14 mouse cellular contexts compared by ENCODE assay signal in the genomic region with DNA sequence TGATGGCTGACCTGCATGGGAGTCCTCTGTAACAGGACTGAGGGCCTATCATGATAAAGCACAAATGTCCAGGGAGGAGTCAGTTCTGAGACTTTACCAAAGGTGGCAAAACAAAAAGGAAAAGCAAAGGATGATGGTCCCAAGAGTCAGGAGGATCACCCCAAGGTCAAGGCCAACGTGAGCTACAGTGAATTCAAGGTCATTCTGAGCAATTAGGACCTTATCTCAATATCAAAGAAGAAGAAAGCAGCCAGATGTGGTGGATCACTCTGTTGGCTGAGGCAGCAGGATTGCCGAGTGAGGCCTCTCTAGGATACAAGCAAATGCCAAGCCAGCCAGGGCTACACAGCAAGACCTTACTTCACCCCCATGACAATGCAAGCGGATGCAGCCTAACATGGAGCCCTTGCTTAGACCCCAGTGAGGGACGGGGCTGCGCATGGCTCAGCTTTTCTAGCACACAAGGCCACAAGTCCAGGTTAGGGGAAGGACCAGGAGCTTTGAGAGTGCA. TPM values are rescaled to one million over a fixed set of nuclear protein-coding genes. Genes with fewer than 3 reads are reported as not detected.
DNase-seq lines count a peak whose midpoint lies in the region; ATAC-seq and TF ChIP-seq lines count a peak whose summit lies in the region.
"Had no signal": no experiment of that assay in that cellular context is flagged by ENCODE, and none has a peak within 500 bp of the region (broad histone marks: within the 10 kb centered on the region; RNA-seq: fewer than 3 reads in every experiment).

No protein-coding gene starts in this region.

- no peak for TF ChIP-seq CTCF in kidney, postnatal 0 days (IDR thresholded peaks at IDR 0.05; ENCODE audit: low read depth)

- no peak overlapping the region for H3K4me3 ChIP-seq in kidney, postnatal 0 days (replicated peaks; ENCODE audit: low read depth, low read length)
- H3K4me3 ChIP-seq in liver, embryonic 15.5 days (replicated peaks): no peak overlapping the region
- H3K4me3 ChIP-seq: forebrain, embryonic 10.5 days had no signal

- no peak overlapping the region for H3K9ac ChIP-seq in kidney, postnatal 0 days (ENCODE audit: low read depth, low read length)
- H3K9ac ChIP-seq in liver, embryonic 15.5 days: peak overlapping the region; percentile 10; the same call in 1 of the 2 replicates

- H3K27ac ChIP-seq in kidney, postnatal 0 days: peak overlapping the region; percentile 97
- H3K27ac ChIP-seq in liver, embryonic 15.5 days (replicated peaks): peak overlapping the region; percentile 46; the same call in 1 of the 2 replicates
- H3K27ac ChIP-seq: macrophage had no signal

- WGBS in kidney, postnatal 0 days: 58% methylated on average over 5 of the region's 5 CpGs
- 63% methylated on average over 5 of the region's 5 CpGs for WGBS in liver, embryonic 15.5 days (ENCODE audit: insufficient replicate concordance)

- no peaks in the 10 kb centered on the region for H3K9me3 ChIP-seq in kidney, postnatal 0 days (replicated peaks; ENCODE audit: low read length)
- no peaks in the 10 kb centered on the region for H3K9me3 ChIP-seq in liver, embryonic 15.5 days (replicated peaks)
- H3K9me3 ChIP-seq: forebrain, embryonic 10.5 days had no signal

- no peaks in the 10 kb centered on the region for H3K27me3 ChIP-seq in kidney, postnatal 0 days (ENCODE audit: insufficient read depth, low read length)
- H3K27me3 ChIP-seq in liver, embryonic 15.5 days: no peaks in the 10 kb centered on the region

- peak; percentile 37 for DNase-seq in adrenal gland, postnatal 10 days
- no peak for DNase-seq in adrenal gland, postnatal 4 days (ENCODE audit: low spot score in 2 of 2)
- no peak for DNase-seq in kidney, postnatal 0 days (ENCODE audit: low spot score)
- DNase-seq in kidney, adult 11 months: no peak
- peak; percentile 93 for DNase-seq in R1 (ENCODE audit: low read depth, low spot score)
- DNase-seq in embryo, embryonic 9.5 days (ENCODE audit: extremely low spot score): no peak
- DNase-seq: heart, postnatal 4 days; right cerebral cortex, postnatal 4 days had no signal

- H3K4me2 ChIP-seq in kidney, postnatal 0 days (ENCODE audit: low read length): no peak overlapping the region
- H3K4me2 ChIP-seq in liver, embryonic 15.5 days: no peak overlapping the region

- peaks cover 64% of the 10 kb centered on the region for H3K4me1 ChIP-seq in kidney, postnatal 0 days (replicated peaks; ENCODE audit: insufficient read depth, low read length)
- H3K4me1 ChIP-seq in liver, embryonic 15.5 days (replicated peaks): peaks cover 100% of the 10 kb centered on the region

- ATAC-seq in kidney, postnatal 0 days (replicated peaks; ENCODE audit: low FRiP score, low read depth): no peak
- ATAC-seq in liver, embryonic 15.5 days (ENCODE audit: insufficient read depth): no peak
- ATAC-seq in activated CD4-positive, CD25-positive, alpha-beta regulatory T cell, adult 4 months: no peak

- H3K36me3 ChIP-seq in kidney, postnatal 0 days (ENCODE audit: insufficient read depth, low read length): no peaks in the 10 kb centered on the region
- peaks cover 9% of the 10 kb centered on the region; the same call in 1 of the 2 replicates for H3K36me3 ChIP-seq in liver, embryonic 15.5 days (replicated peaks)

RNA-seq across cellular contexts. Expression of a gene that starts 19.3 kb away (rescaled TPM):
- 10 to 100 TPM; 45.5 to 49.6 TPM for total RNA-seq in adrenal gland, postnatal 10 days (2021)
- 10 to 100 TPM; 56.0 to 59.0 TPM for total RNA-seq in adrenal gland, postnatal 4 days (2021)
- 18.4 and 19.5 TPM in 2 replicates for polyA plus RNA-seq in kidney, postnatal 0 days (2015; fragmentation: Nextera tagmentation; extraction: Ambion mirVana)
- polyA plus RNA-seq in liver, embryonic 15.5 days (2015; fragmentation: Nextera tagmentation; extraction: Ambion mirVana): 5.6 and 6.6 TPM in 2 replicates
- 1 to 10 TPM; 6.2 to 7.4 TPM for polyA plus RNA-seq in activated CD4-positive, CD25-positive, alpha-beta regulatory T cell, adult 4 months (2017; shearing (Covaris generic))

RNA-seq across cellular contexts. Expression of a gene that starts 19.4 kb away (rescaled TPM):
- 10 to 100 TPM; 19.4 to 20.4 TPM for total RNA-seq in adrenal gland, postnatal 10 days (2021)
- 10 to 100 TPM; 32.0 to 36.6 TPM for total RNA-seq in adrenal gland, postnatal 4 days (2021)
- polyA plus RNA-seq in kidney, postnatal 0 days (2015; fragmentation: Nextera tagmentation; extraction: Ambion mirVana): 33.5 and 36.6 TPM in 2 replicates
- polyA plus RNA-seq in liver, embryonic 15.5 days (2015; fragmentation: Nextera tagmentation; extraction: Ambion mirVana): 17.9 and 19.2 TPM in 2 replicates
- 1 to 10 TPM; 2.3 to 2.8 TPM for polyA plus RNA-seq in activated CD4-positive, CD25-positive, alpha-beta regulatory T cell, adult 4 months (2017; shearing (Covaris generic))

RNA-seq across cellular contexts. Expression of a gene that starts 31.5 kb away (rescaled TPM):
- total RNA-seq in adrenal gland, postnatal 10 days (2021): not detected
- not detected for total RNA-seq in adrenal gland, postnatal 4 days (2021)
- 5.5 and 7.3 TPM in 2 replicates for polyA plus RNA-seq in kidney, postnatal 0 days (2015; fragmentation: Nextera tagmentation; extraction: Ambion mirVana)
- polyA plus RNA-seq in liver, embryonic 15.5 days (2015; fragmentation: Nextera tagmentation; extraction: Ambion mirVana): not detected in 2 replicates
- polyA plus RNA-seq in activated CD4-positive, CD25-positive, alpha-beta regulatory T cell, adult 4 months (2017; shearing (Covaris generic)): not detected
- total RNA-seq: heart, postnatal 4 days; monocyte, adult 5-6 weeks had no signal
- polyA plus RNA-seq: forebrain, embryonic 10.5 days; macrophage had no signal

RNA-seq across cellular contexts. Expression of a gene that starts 37.9 kb away (rescaled TPM):
- total RNA-seq in adrenal gland, postnatal 10 days (2021): not detected
- 100 to 1,000 TPM in 1 of 2 experiments, not detected in 1; 117 TPM for total RNA-seq in adrenal gland, postnatal 4 days (2021)
- polyA plus RNA-seq in kidney, postnatal 0 days (2015; fragmentation: Nextera tagmentation; extraction: Ambion mirVana): 0.27 and 0.45 TPM in 2 replicates
- polyA plus RNA-seq in liver, embryonic 15.5 days (2015; fragmentation: Nextera tagmentation; extraction: Ambion mirVana): 0.68 TPM in 1 of 2 replicates, not detected in the other
- polyA plus RNA-seq in activated CD4-positive, CD25-positive, alpha-beta regulatory T cell, adult 4 months (2017; shearing (Covaris generic)): not detected
- total RNA-seq: heart, postnatal 4 days; monocyte, adult 5-6 weeks had no signal
- polyA plus RNA-seq: cortical plate, adult 2 months; forebrain, embryonic 10.5 days; macrophage had no signal

RNA-seq across cellular contexts. Expression of a gene that starts 52.5 kb away (rescaled TPM):
- not detected for total RNA-seq in adrenal gland, postnatal 10 days (2021)
- not detected for total RNA-seq in adrenal gland, postnatal 4 days (2021)
- not detected in 2 replicates for polyA plus RNA-seq in kidney, postnatal 0 days (2015; fragmentation: Nextera tagmentation; extraction: Ambion mirVana)
- polyA plus RNA-seq in liver, embryonic 15.5 days (2015; fragmentation: Nextera tagmentation; extraction: Ambion mirVana): not detected in 2 replicates
- not detected for polyA plus RNA-seq in activated CD4-positive, CD25-positive, alpha-beta regulatory T cell, adult 4 months (2017; shearing (Covaris generic))
- total RNA-seq: heart, postnatal 4 days; monocyte, adult 5-6 weeks had no signal
- polyA plus RNA-seq: forebrain, embryonic 10.5 days; macrophage had no signal

Comparison
In these comparisons a context has a peak if more than half of its experiments do, and no peak if none do; other contexts are left out.
1. DNase-seq: peak in adrenal gland, postnatal 10 days (single experiment) and R1 (single experiment); none in adrenal gland, postnatal 4 days (0 of 2), kidney, postnatal 0 days (single experiment), kidney, adult 11 months (single experiment) and embryo, embryonic 9.5 days (single experiment).